Mouse (Mus musculus) G1E (cell line): Measurements from ENCODE around the gene Ube4b.

ENCODE experiments used
- CTCF ChIP-seq: IDR thresholded peaks from 2 replicates; pipeline ENCODE4 v1.5.1; 2012; ENCODE audit warnings: low read depth, low read length, inconsistent platforms, mixed read lengths
- GATA1 ChIP-seq: IDR thresholded peaks from 2 replicates; pipeline ENCODE4 v1.6.1; 2012; ENCODE audit warnings: borderline replicate concordance, low read length, inconsistent platforms, mixed read lengths
- GATA2 ChIP-seq: IDR thresholded peaks from 2 replicates; pipeline ENCODE4 v1.6.1; 2012; ENCODE audit warnings: low read depth, low read length, inconsistent platforms, borderline replicate concordance
- POLR2AphosphoS5 ChIP-seq: IDR thresholded peaks from 2 replicates; pipeline ENCODE4 v1.6.1; 2012; ENCODE audit warnings: low read depth, low read length, inconsistent platforms; ENCODE audit not compliant: insufficient replicate concordance
- TAL1 ChIP-seq: conservative IDR thresholded peaks from 2 replicates; pipeline ENCODE4 v1.6.1; 2012; ENCODE audit warnings: low read depth, low read length, inconsistent platforms, mixed read lengths

DNA sequence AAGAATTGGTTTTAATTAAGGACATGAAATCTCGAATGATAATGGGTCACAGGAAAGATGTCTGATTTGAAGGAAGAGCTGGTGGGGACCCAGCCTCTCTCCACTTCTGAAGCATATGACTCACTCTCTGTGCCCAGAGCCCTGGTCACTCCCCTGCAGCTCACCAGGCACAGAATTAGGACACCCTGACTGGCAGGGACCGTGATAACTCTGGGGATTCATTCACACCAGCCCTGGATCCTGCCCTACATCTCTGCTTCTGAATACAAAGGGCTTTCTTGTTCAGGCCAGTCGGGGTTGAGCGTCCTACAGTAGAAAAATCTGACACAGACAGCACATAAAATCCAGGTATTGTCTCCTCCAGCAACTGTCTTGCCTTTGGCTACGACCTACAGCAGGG, 32.0 kb upstream of the Ube4b start:
- TF ChIP-seq CTCF (no peak), TAL1 (no peak), GATA2 (no peak), GATA1 (no peak), POLR2AphosphoS5 (no peak)
